Mouse (Mus musculus) ES-Bruce4 (cell line): ENCODE measurements around the gene Egfem1.

Experiments used
- CTCF ChIP-seq: IDR thresholded peaks from one replicate; pipeline ENCODE4 v1.8.1; 2011; ENCODE audit warnings: low read depth, low read length
- EP300 ChIP-seq: IDR thresholded peaks from 2 replicates; pipeline ENCODE4 v1.6.1; 2011; ENCODE audit warnings: low read depth, low read length; ENCODE audit not compliant: insufficient read depth
- POLR2A ChIP-seq: IDR thresholded peaks from one replicate; pipeline ENCODE4 v1.8.1; 2011; ENCODE audit warnings: low read length; ENCODE audit not compliant: insufficient read depth

DNA sequence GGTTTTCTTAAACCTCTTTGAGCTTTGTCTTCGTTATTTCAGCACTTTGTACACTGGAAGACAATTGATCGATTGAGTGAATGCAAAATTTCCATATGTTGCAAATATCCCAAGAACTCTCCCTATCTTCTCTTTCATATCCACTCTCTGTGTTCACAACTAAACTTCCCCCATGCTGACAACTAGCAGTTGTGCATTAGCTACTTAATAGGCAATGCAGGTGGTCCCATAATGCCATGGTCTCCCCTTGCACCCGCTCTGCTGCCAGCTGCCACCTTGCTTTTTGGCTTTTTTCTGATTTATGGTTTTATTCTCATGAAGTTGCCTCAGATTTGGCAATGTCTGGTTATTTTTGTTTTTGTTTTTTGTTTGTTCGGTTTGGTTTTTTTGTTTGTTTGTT lies 209.8 kb downstream of the Egfem1 start:
- TF ChIP-seq CTCF (no peak), EP300 (no peak), POLR2A (no peak)
